Mouse (Mus musculus) erythroblast, embryonic 14.5 days (primary cell): ENCODE data around the gene Chst11. TPM values are rescaled to one million over a fixed set of nuclear protein-coding genes. Genes with fewer than 3 reads are reported as not detected.

ENCODE experiments used
- H3K27me3 ChIP-seq: 2 replicates; pipeline ENCODE4 v1.6.1; 2012; ENCODE audit warnings: inconsistent platforms; ENCODE audit not compliant: control insufficient read depth
- H3K36me3 ChIP-seq: 2 replicates; pipeline ENCODE4 v1.6.1; 2012; ENCODE audit warnings: mild to moderate bottlenecking, inconsistent platforms; ENCODE audit not compliant: control insufficient read depth
- H3K4me1 ChIP-seq: 2 replicates; pipeline ENCODE4 v1.6.1; 2012; ENCODE audit warnings: inconsistent platforms; ENCODE audit not compliant: control insufficient read depth
- H3K4me3 ChIP-seq: replicated peaks from 2 replicates; pipeline ENCODE3; 2012; ENCODE audit warnings: moderate library complexity, mild to moderate bottlenecking, inconsistent platforms
- H3K9me3 ChIP-seq: 2 replicates; pipeline ENCODE4 v1.6.1; 2012; ENCODE audit warnings: low read length, inconsistent platforms, mixed read lengths; ENCODE audit not compliant: control insufficient read depth
- GATA1 ChIP-seq: IDR thresholded peaks from 2 replicates; pipeline ENCODE4 v1.6.1; 2012; ENCODE audit warnings: low read length, inconsistent platforms, mixed read lengths
- TAL1 ChIP-seq: IDR thresholded peaks from 3 replicates; pipeline ENCODE4 v1.6.1; 2012; ENCODE audit warnings: low read length, inconsistent platforms, mixed read lengths
- polyA plus RNA-seq: library from polyadenylated mRNA; stranded (reverse); fragments of >175 nt; gene quantifications from 2 replicates; pipeline ENCODE4 v1.2.3, GENCODE M21; 2012

Chst11 gene
- polyA plus RNA-seq, 1 experiment, result 0.61 TPM

- no peaks in the 10 kb centered on the region for H3K36me3 ChIP-seq
- peaks cover 4% of the 10 kb centered on the region; the same call in 1 of the 2 replicates for H3K4me1 ChIP-seq
- H3K9me3 ChIP-seq, result no peaks in the 10 kb centered on the region
- H3K4me3 ChIP-seq, result no peak overlapping the region
- no peaks in the 10 kb centered on the region for H3K27me3 ChIP-seq
- no peak for TF ChIP-seq GATA1
- no peak for TF ChIP-seq TAL1
Observed at GRCm38 (mm10) chr10:83133866-83134570, 148.7 kb downstream of the Chst11 start.

- Histone ChIP-seq H3K36me3 (no peaks in the 10 kb centered on the region), H3K9me3 (no peaks in the 10 kb centered on the region), H3K27me3 (no peaks in the 10 kb centered on the region), H3K4me3 (no peak overlapping the region), H3K4me1 (peaks cover 4% of the 10 kb centered on the region; the same call in 1 of the 2 replicates)
- TF ChIP-seq GATA1 (no peak), TAL1 (no peak)
Observed at GRCm38 (mm10) chr10:83134896-83135295, 149.6 kb downstream of the Chst11 start.

GRCm38 (mm10) chr10:83135963-83136362 is 150.7 kb downstream of the Chst11 start:
- H3K4me1 ChIP-seq, result peaks cover 4% of the 10 kb centered on the region; the same call in 1 of the 2 replicates
- H3K36me3 ChIP-seq, result no peaks in the 10 kb centered on the region
- TF ChIP-seq GATA1 (no peak), TAL1 (no peak)
- H3K4me3 ChIP-seq, result no peak overlapping the region
- no peaks in the 10 kb centered on the region for H3K9me3 ChIP-seq
- H3K27me3 ChIP-seq, result no peaks in the 10 kb centered on the region

GRCm38 (mm10) chr10:83137103-83137502 is 151.8 kb downstream of the Chst11 start:
- no peak for TF ChIP-seq GATA1
- no peak for TF ChIP-seq TAL1
- Histone ChIP-seq H3K36me3 (no peaks in the 10 kb centered on the region), H3K4me3 (no peak overlapping the region), H3K9me3 (no peaks in the 10 kb centered on the region), H3K4me1 (peaks cover 10% of the 10 kb centered on the region; the same call in 1 of the 2 replicates), H3K27me3 (no peaks in the 10 kb centered on the region)

GRCm38 (mm10) chr10:83139276-83139675 is 154.0 kb downstream of the Chst11 start:
- Histone ChIP-seq H3K4me3 (no peak overlapping the region), H3K9me3 (no peaks in the 10 kb centered on the region), H3K4me1 (peaks cover 18% of the 10 kb centered on the region; the same call in 1 of the 2 replicates), H3K27me3 (no peaks in the 10 kb centered on the region), H3K36me3 (no peaks in the 10 kb centered on the region)
- TF ChIP-seq TAL1 (no peak), GATA1 (no peak)

- H3K4me1 ChIP-seq, result peaks cover 18% of the 10 kb centered on the region; the same call in 1 of the 2 replicates
- no peak for TF ChIP-seq TAL1
- no peak for TF ChIP-seq GATA1
- no peaks in the 10 kb centered on the region for H3K9me3 ChIP-seq
- no peaks in the 10 kb centered on the region for H3K27me3 ChIP-seq
- H3K36me3 ChIP-seq, result no peaks in the 10 kb centered on the region
- no peak overlapping the region for H3K4me3 ChIP-seq
Observed at GRCm38 (mm10) chr10:83140258-83140936, 155.1 kb downstream of the Chst11 start.

GRCm38 (mm10) chr10:83141434-83141833 is 156.1 kb downstream of the Chst11 start:
- H3K36me3 ChIP-seq, result no peaks in the 10 kb centered on the region
- peaks cover 17% of the 10 kb centered on the region; the same call in 1 of the 2 replicates for H3K4me1 ChIP-seq
- H3K27me3 ChIP-seq, result no peaks in the 10 kb centered on the region
- H3K4me3 ChIP-seq, result no peak overlapping the region
- no peaks in the 10 kb centered on the region for H3K9me3 ChIP-seq
- TF ChIP-seq GATA1 (no peak), TAL1 (no peak)

- no peaks in the 10 kb centered on the region for H3K27me3 ChIP-seq
- H3K36me3 ChIP-seq, result no peaks in the 10 kb centered on the region
- H3K4me1 ChIP-seq, result peaks cover 23% of the 10 kb centered on the region
- H3K4me3 ChIP-seq, result no peak overlapping the region
- no peaks in the 10 kb centered on the region for H3K9me3 ChIP-seq
- no peak for TF ChIP-seq TAL1
- no peak for TF ChIP-seq GATA1
Observed at GRCm38 (mm10) chr10:83143049-83143448, 157.8 kb downstream of the Chst11 start.

- peaks cover 34% of the 10 kb centered on the region for H3K4me1 ChIP-seq
Observed at GRCm38 (mm10) chr10:83145836-83146235, 160.5 kb downstream of the Chst11 start.

More at GRCm38 (mm10) chr10:83145836-83146235, 160.5 kb downstream of the Chst11 start:
- Histone ChIP-seq H3K9me3 (no peaks in the 10 kb centered on the region), H3K4me3 (no peak overlapping the region), H3K36me3 (no peaks in the 10 kb centered on the region), H3K27me3 (no peaks in the 10 kb centered on the region)
- TF ChIP-seq TAL1 (no peak), GATA1 (no peak)
